Mouse (Mus musculus) hindbrain, embryonic 11.5 days (tissue): Measurements from ENCODE around the gene Art2b. TPM values are rescaled to one million over a fixed set of nuclear protein-coding genes. Genes with fewer than 3 reads are reported as not detected.
"Not testable (repeated sequence)": the region's sequence is repeated elsewhere in the genome, so short reads cannot be mapped to it uniquely, and the experiment has no call there.

Experiments used
- ATAC-seq: fragments of 200-750 bp; cut with Nextera tagmentation; 2 replicates; pipeline ENCODE4 v1.8.0; 2017; ENCODE audit warnings: mild to moderate bottlenecking, moderate TSS enrichment, moderate library complexity; ENCODE audit not compliant: low FRiP score
- DNase-seq: peaks from one replicate; pipeline ENCODE4 v3.0.0-alpha.2; 2015; ENCODE audit warnings: low spot score
- H3K27ac ChIP-seq: fragments of 300-500 bp; sonication (generic); 2 replicates; pipeline ENCODE4 v1.5.1; 2014; ENCODE audit warnings: mild to moderate bottlenecking, low read depth, low read length
- H3K27me3 ChIP-seq: fragments of 300-500 bp; sonication (generic); 2 replicates; pipeline ENCODE4 v1.6.1; 2014; ENCODE audit warnings: mild to moderate bottlenecking, low read length, moderate library complexity, mixed read lengths; ENCODE audit not compliant: control insufficient read depth, insufficient read depth
- H3K36me3 ChIP-seq: fragments of 300-500 bp; sonication (generic); 2 replicates; pipeline ENCODE4 v1.6.1; 2014; ENCODE audit warnings: mild to moderate bottlenecking, low read length, moderate library complexity, mixed read lengths; ENCODE audit not compliant: control insufficient read depth, insufficient read depth
- H3K4me1 ChIP-seq: fragments of 300-500 bp; sonication (generic); replicated peaks from 2 replicates; pipeline ENCODE4 v1.6.1; 2014; ENCODE audit warnings: low read length, mixed read lengths; ENCODE audit not compliant: control insufficient read depth, insufficient read depth
- H3K4me2 ChIP-seq: fragments of 300-500 bp; sonication (generic); replicated peaks from 2 replicates; pipeline ENCODE4 v1.6.1; 2014; ENCODE audit warnings: mild to moderate bottlenecking, low read depth, low read length
- H3K4me3 ChIP-seq: fragments of 300-500 bp; sonication (generic); 2 replicates; pipeline ENCODE4 v1.5.1; 2014; ENCODE audit warnings: low read depth, low read length
- H3K9ac ChIP-seq: fragments of 300-500 bp; sonication (generic); 2 replicates; pipeline ENCODE4 v1.6.1; 2014; ENCODE audit warnings: low read depth, low read length
- H3K9me3 ChIP-seq: fragments of 300-500 bp; sonication (generic); 2 replicates; pipeline ENCODE4 v1.6.1; 2016; ENCODE audit warnings: low read length; ENCODE audit not compliant: control insufficient read depth
- whole genome bisulfite sequencing: fragments of 180-500 bp; shearing (Covaris S2); extraction: QIAGEN DNeasy Blood & Tissue Kit; methylation state at CpG from one replicate; pipeline ENCODE4 v1.1.7; 2014; 5-methylcytosine and 5-hydroxymethylcytosine counted together
- polyA plus RNA-seq: library from polyadenylated mRNA; unstranded; fragments of >200 nt; fragmentation: Nextera tagmentation; extraction: Ambion mirVana; gene quantifications from 2 replicates; pipeline ENCODE4 v1.2.1, GENCODE M21; 2014

Art2b gene
- polyA plus RNA-seq, 1 experiment from 2014 or later: not detected

DNA sequence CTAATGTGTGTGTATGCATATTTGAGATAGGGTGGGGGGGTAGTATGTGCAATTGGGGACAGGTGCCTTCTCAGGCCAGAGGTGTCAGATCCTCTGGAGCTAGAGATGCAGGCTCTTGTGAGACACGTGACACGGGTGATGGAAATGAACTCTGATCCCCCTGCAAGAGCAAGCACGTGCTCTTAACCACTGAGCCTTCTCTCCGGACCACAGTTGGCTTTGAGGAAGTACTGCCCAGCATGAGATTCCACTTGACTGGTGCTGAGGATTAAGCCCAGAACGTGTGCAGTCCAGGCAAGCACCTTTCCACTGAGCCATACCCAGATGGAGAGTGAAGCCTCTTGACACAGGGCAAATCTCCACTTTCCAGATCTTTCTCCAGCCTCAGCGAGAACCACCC lies 1.1 kb downstream of the Art2b start:
- not testable (repeated sequence) for DNase-seq, H3K4me1 ChIP-seq, H3K4me3 ChIP-seq, H3K4me2 ChIP-seq, H3K9me3 ChIP-seq, H3K27ac ChIP-seq, H3K36me3 ChIP-seq, H3K27me3 ChIP-seq, H3K9ac ChIP-seq, ATAC-seq
- WGBS: 77% methylated on average over 6 of the region's 6 CpGs

DNA sequence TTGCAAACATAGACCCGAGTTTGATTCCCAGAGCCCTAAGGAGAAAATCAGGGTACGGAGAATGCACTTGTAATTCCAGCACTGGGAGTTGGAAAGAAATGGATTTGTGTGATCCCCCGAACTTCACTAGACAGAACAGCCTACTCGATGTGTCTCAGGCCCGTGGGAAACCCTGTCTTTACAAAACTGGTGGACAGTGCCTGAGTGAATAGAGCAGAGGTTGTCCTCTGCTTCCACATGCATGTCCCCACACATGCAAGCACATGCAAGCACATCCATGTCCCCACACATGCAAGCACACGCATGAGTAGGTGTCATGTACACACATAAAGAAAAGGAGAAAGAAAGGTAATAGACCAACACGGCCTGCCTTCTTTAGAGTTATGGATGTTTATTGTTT lies 3.4 kb downstream of the Art2b start:
- H3K27me3 ChIP-seq: no peaks in the 10 kb centered on the region
- DNase-seq (no peak), ATAC-seq (no peak)
- H3K36me3 ChIP-seq: no peaks in the 10 kb centered on the region
- H3K27ac ChIP-seq: no peak overlapping the region
- H3K9ac ChIP-seq: no peak overlapping the region
- no peak overlapping the region for H3K4me2 ChIP-seq
- no peak overlapping the region for H3K4me3 ChIP-seq
- H3K9me3 ChIP-seq: no peaks in the 10 kb centered on the region
- WGBS: 89% methylated on average over 7 of the region's 7 CpGs
- H3K4me1 ChIP-seq: no peaks in the 10 kb centered on the region

DNA sequence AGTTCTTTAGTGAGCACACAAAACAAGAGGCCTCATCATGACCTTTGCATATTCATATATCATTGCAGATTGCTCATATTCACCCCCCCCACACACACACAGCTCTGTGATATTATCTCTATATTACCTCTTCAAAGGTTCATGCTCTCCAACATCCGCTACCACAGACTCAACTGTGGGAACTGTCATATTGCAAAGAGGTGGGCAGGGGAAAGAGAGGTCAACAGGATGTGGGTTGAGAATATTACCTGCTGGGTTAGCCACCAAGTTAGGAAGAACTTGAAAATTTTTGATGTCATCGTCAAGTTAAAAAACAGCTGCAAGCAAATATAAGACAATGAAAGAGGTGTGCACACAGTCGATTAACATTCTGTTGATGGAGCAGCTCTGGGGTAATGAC lies 4.5 kb downstream of the Art2b start:
- H3K9ac ChIP-seq, H3K4me1 ChIP-seq, H3K9me3 ChIP-seq, H3K27ac ChIP-seq, H3K27me3 ChIP-seq, ATAC-seq, H3K4me2 ChIP-seq, H3K4me3 ChIP-seq, H3K36me3 ChIP-seq, DNase-seq: not testable (repeated sequence)
- WGBS: 94% methylated on average over 3 of the region's 3 CpGs

DNA sequence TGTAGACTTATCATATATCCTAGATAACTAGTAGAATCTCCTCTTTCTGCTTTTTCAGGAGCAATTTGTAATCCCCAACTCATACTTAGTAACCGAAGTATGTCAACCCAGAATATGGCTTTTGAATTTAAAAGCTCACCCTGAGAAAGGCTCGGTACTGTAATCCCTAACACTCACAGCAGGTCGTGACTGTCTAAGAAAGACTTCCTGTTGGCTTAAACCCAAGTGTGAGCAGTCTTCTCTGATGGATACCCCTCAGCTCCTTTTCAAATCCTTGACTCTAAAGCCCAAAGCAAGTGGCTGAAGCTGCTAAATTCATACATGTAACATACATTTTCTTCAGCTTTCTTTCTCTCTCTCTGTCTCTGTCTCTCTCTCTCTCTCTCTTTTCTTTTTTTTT lies 11.0 kb downstream of the Art2b start:
- DNase-seq: no peak
- no peaks in the 10 kb centered on the region for H3K9me3 ChIP-seq
- H3K36me3 ChIP-seq: no peaks in the 10 kb centered on the region
- H3K4me1 ChIP-seq: no peaks in the 10 kb centered on the region
- ATAC-seq: no peak
- 65% methylated on average over 3 of the region's 3 CpGs for WGBS
- H3K4me2 ChIP-seq: no peak overlapping the region
- no peak overlapping the region for H3K27ac ChIP-seq
- no peaks in the 10 kb centered on the region for H3K27me3 ChIP-seq
- H3K9ac ChIP-seq: no peak overlapping the region
- H3K4me3 ChIP-seq: no peak overlapping the region

DNA sequence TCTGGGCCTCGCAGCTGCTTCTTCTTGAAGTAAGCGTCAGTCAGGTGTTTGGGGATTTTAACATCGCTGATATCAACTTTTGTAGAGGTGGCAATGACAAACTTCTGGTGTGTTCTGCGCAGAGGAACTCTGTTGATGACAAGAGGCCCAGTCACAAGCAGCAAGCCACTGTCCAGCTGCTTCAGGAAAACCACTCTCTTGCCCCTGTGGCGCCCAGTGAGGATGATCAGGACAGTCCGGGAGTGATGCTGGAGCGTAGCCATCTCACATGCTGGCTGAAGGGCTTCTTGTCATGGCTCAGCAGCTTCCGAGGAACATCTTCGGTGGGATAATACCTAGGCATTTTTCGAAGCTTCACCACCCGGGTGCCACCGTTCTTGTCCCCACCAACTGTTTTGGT lies 11.8 kb downstream of the Art2b start:
- not testable (repeated sequence) for DNase-seq, H3K27ac ChIP-seq

DNA sequence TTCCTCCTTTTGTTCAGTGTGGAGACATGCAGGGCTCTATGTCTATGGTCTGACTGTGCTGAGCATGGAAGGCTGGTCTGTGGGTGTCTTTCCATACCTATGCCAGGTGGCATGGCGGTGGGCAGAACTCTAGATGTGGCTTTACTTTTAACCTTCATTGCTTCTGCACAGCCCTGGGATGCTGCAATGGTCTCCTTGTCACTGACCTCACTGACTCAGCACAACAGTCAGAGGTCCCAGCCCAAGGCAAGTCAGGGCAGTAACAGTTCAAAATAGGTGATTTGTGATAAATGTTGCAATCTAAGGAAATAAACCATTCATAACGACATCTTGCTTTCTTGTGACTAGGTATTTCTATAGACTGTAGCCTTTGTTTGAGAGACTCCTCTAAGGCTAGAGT lies 21.3 kb downstream of the Art2b start:
- no peak for DNase-seq
- WGBS: 98% methylated on average over 2 of the region's 2 CpGs
- H3K9me3 ChIP-seq: no peaks in the 10 kb centered on the region

More for the DNA sequence above, 11.8 kb downstream of the Art2b start:
- not testable (repeated sequence) for H3K27me3 ChIP-seq, H3K9ac ChIP-seq, H3K36me3 ChIP-seq, ATAC-seq, H3K4me1 ChIP-seq, H3K4me3 ChIP-seq, H3K9me3 ChIP-seq, H3K4me2 ChIP-seq
- 95% methylated on average over 9 of the region's 12 CpGs for WGBS

DNA sequence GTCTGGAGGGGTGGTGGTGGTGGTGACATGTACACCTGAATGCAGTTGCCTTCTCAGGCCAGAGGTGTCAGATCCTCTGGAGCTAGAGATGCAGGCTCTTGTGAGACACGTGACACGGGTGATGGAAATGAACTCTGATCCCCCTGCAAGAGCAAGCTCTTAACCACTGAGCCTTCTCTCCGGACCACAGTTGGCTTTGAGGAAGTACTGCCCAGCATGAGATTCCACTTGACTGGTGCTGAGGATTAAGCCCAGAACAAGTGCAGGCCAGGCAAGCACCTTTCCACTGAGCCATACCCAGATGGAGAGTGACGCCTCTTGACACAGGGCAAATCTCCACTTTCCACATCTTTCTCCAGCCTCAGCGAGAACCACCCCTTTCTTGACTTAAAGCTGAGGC lies 26.0 kb downstream of the Art2b start:
- 83% methylated on average over 5 of the region's 5 CpGs for WGBS
- not testable (repeated sequence) for ATAC-seq, H3K4me1 ChIP-seq, H3K27me3 ChIP-seq, DNase-seq, H3K4me2 ChIP-seq, H3K9ac ChIP-seq, H3K4me3 ChIP-seq, H3K9me3 ChIP-seq, H3K27ac ChIP-seq, H3K36me3 ChIP-seq

More for the DNA sequence above, 21.3 kb downstream of the Art2b start:
- Histone ChIP-seq H3K4me2 (no peak overlapping the region), H3K27me3 (no peaks in the 10 kb centered on the region), H3K36me3 (no peaks in the 10 kb centered on the region), H3K4me1 (no peaks in the 10 kb centered on the region), H3K9ac (no peak overlapping the region), H3K4me3 (no peak overlapping the region), H3K27ac (no peak overlapping the region)
- ATAC-seq: no peak

DNA sequence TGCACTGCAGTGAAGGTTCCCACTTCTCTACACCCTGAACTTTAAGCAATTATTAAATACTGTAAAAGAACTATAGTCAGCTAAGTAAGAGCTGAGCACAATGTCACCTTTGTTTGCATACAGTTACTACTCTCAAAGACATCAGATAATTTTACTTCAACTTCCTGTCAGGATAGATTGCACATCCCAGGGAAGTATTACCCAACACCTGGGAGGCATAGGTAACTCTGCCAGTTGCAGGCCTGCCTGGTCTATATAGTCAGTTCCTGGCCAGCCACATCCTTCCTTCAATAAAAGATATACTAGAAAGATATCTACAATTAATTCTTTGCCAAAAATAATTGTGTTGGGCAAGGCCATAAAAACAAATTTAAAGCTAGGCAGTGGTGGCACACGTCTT lies 28.0 kb downstream of the Art2b start:
- no peaks in the 10 kb centered on the region for H3K9me3 ChIP-seq
- no peak overlapping the region for H3K9ac ChIP-seq
- ATAC-seq (no peak), DNase-seq (no peak)
- no peaks in the 10 kb centered on the region for H3K36me3 ChIP-seq
- no peaks in the 10 kb centered on the region for H3K27me3 ChIP-seq
- no peak overlapping the region for H3K4me3 ChIP-seq
- no peak overlapping the region for H3K4me2 ChIP-seq
- 75% methylated on average over 1 of the region's 1 CpGs for WGBS
- H3K27ac ChIP-seq: no peak overlapping the region
- H3K4me1 ChIP-seq: no peaks in the 10 kb centered on the region

DNA sequence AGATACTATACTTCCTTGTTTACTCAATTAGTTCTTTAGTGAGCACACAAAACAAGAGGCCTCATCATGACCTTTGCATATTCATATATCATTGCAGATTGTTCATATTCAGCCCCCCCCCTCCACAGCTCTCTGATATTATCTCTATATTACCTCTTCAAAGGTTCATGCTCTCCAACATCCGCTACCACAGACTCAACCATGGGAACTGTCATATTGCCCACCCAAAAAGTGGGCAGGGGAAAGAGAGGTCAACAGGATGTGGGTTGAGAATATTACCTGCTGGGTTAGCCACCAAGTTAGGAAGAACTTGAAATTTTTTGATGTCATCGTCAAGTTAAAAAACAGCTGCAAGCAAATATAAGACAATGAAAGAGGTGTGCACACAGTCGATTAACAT lies 29.9 kb downstream of the Art2b start:
- H3K9ac ChIP-seq, H3K4me2 ChIP-seq, H3K4me3 ChIP-seq, DNase-seq, H3K27ac ChIP-seq, ATAC-seq, H3K36me3 ChIP-seq, H3K27me3 ChIP-seq, H3K9me3 ChIP-seq, H3K4me1 ChIP-seq: not testable (repeated sequence)
- WGBS: 90% methylated on average over 3 of the region's 3 CpGs
